Mouse (Mus musculus) spleen, postnatal 10 days (tissue): Measurements from ENCODE around the gene Tbc1d15.

Experiments used
- DNase-seq, 2 experiments: peaks; one replicate each; pipeline ENCODE4 v3.0.0; 2021 to 2022; ENCODE audit warnings: low spot score in 2 of 2

Gene Tbc1d15

DNA sequence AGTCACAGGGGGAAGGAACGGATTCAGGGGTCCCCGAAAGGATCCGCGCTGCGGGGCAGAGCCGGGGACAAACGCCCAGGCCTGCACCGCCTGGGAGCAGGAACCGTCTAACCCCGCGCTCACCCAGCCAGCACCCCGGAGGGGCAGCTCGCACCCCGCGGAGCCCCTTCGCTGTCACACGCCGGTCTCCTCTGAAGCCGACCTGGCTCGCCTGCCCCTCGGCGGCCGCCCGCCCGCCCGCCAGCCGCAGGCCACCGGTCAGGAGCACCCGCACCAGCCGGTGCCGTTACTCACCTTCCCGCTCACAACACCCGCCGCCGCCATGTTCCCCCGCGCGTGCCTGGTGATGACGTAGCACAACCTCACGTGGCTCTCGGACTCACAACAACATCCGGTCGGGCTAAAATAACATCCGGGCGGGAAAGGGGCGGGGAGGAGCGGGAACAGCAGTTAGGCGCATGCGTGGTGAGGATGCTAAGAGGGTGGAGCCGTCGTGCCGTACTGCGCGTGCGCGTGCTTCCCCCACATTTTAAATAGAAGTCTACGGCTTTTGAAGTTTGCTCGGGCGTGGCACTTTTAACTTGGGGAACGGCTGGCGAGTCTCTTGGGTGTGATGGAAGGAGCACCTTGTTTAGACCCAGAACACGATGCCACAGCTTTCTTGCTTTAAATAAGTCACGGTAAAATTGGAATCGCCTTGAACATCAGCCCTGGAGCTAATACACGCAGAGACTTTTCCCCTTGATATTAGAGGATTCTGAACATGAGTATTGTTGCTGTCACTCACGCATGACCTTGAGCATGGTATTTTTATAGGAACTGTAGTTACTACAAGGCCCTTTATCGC, at the start of gene Tbc1d15:
Gene Tbc1d15, minus strand, starts transcription at position 380 of the 847 bp plus-strand sequence.
- peak; percentile 95 to 99 for DNase-seq

DNA sequence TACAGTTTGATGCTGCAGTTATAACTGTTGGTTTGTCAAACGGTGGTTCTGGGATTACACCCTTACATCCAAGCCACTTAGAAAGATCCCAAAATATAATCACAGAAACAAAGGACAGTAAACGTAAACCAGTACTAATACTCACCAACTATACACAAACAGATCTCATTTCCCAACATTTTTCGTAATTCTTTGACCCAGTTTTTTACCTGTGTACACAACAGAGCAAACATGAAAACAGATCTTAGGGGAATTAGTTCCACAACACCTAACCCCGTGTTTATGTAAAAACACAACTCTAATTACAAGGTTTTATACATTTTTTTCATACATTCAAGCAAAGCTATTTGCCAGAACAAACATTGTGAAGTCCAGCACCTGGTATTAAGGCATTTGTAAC, 47.4 kb upstream of the Tbc1d15 start:
- no peak for DNase-seq

DNA sequence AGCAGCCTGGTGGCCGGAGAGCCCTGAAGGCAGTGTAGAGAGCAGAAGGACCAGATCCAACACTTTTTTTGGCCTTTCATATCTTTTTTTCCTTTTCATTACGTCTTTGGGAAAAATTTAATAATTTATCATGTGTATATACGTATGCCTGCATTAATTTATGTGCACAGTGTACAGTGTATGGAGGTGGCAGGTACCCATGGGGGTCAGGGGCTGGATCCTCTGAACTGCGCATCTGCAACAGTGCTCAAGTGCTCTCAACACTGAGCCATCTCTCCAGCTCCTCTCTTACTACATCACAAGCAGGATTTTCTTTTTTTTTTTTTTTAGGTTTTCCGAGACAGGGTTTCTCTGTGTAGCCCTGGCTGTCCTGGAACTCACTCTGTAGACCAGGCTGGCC, 46.3 kb upstream of the Tbc1d15 start:
- no peak for DNase-seq

GRCm38 (mm10) chr10:115296401-115296935, 45.2 kb upstream of the Tbc1d15 start:
- DNase-seq = no peak

- no peak for DNase-seq
Measured at GRCm38 (mm10) chr10:115295162-115295561, 43.9 kb upstream of the Tbc1d15 start.

DNA sequence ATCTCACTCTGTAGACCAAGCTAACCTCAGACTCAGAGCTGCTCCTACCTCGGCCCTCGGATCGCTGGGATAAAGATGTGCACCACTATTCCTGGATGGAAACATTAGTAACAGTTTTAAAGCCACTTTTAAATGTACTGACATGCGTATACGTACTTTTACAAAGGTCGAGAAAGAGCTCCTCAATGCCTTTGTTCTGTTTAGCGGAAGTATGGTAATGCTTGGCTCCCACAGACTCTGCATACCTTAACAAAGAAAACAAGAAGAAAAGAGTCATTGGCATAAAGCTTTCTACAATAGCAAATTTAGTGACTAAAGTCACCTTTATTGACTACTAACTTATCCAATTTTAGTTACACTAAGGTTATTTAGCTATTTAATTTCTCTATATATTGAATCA, 43.4 kb upstream of the Tbc1d15 start:
- no peak for DNase-seq

- no peak for DNase-seq
Measured at GRCm38 (mm10) chr10:115293946-115294345, 42.7 kb upstream of the Tbc1d15 start.

DNA sequence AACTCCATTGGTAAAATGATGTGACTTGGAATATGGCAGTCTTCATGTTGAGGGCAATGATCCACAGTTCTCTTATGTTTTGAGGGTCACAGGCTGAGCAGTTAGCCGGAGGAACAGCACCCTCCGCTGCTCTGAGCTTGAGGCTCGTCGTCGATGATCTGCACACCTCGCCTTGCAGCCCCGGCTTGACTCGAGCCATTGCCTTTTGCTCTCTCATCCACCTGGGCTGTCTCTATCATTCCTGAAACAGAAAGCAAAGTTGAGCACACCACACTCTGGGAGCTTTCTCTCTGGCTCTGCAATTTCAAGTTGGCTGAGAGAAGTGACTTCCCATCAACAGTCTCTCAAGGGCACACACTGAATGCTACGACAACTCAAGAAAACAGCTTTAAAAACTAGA, 39.4 kb upstream of the Tbc1d15 start:
- no peak for DNase-seq

- no peak for DNase-seq
Measured at GRCm38 (mm10) chr10:115288856-115289255, 37.6 kb upstream of the Tbc1d15 start.

DNA sequence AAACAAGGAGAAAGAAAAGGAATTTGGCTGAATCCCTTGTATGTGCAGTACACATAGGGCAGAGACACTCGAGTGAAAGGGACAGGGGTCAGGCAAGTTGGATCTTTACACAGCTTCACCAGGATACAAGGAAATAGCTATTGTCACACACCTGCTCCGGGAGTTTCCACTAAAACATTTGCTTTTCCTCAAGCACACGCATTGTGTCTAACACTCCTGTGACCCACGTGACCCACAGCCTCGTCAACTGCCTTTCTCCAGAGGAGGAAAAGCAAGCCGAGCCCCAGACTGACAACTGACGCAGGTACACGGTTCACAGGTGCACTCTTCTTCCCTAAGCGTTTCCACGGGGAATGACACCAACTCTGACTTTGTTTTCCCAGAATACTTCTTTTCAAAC, 32.9 kb upstream of the Tbc1d15 start:
- DNase-seq = no peak

GRCm38 (mm10) chr10:115281381-115281780, 30.1 kb upstream of the Tbc1d15 start:
- no peak for DNase-seq

GRCm38 (mm10) chr10:115271649-115272048, 20.4 kb upstream of the Tbc1d15 start:
- DNase-seq = no peak

GRCm38 (mm10) chr10:115270612-115271390, 19.5 kb upstream of the Tbc1d15 start:
- no peak for DNase-seq

- DNase-seq = no peak
Measured at GRCm38 (mm10) chr10:115262926-115263562, 11.8 kb upstream of the Tbc1d15 start.

GRCm38 (mm10) chr10:115262261-115262660, 11.0 kb upstream of the Tbc1d15 start:
- no peak for DNase-seq

DNA sequence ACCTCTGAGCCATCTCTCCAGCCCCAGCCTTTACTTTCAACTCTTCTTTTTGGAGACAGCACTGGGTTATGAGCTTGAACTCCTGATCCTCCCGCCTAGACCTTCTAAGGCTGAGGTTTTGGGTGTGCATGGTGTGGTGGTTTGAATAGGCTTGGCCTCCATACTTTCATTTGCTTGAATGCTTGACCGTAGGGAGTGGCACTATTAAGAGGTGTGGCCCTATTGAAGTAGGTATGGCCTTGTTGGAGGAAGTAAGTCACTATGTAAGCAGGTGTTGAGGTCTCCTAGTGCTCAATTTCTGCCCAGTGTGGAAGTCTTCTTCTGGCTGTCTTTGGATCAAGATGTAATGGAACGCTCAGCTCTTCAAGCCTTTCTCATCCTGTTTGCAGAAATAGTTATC, 10.2 kb upstream of the Tbc1d15 start:
- DNase-seq = no peak

DNA sequence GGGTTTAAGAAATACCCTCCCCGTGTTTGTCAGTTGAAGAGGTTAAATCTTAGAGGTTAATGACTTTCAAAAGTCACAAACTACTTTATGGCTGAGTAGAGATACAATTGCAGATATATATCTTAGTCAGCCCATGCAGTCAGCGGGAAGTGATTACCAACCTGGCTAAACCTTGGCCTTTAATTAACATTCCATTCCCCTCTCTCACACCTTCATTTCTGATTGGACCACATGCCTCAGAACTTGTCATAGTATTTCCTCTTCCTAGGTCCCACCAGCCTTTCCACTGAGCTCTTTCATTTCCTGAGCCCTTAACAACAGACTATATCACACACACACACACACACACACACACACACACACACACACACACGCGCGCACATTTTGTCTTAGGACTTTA, 4.9 kb upstream of the Tbc1d15 start:
- DNase-seq = no peak

- DNase-seq = no peak
Measured at GRCm38 (mm10) chr10:115253521-115253920, 2.3 kb upstream of the Tbc1d15 start.

GRCm38 (mm10) chr10:115252321-115252757, 1.1 kb upstream of the Tbc1d15 start:
- peak; percentile 42 to 45 for DNase-seq

DNA sequence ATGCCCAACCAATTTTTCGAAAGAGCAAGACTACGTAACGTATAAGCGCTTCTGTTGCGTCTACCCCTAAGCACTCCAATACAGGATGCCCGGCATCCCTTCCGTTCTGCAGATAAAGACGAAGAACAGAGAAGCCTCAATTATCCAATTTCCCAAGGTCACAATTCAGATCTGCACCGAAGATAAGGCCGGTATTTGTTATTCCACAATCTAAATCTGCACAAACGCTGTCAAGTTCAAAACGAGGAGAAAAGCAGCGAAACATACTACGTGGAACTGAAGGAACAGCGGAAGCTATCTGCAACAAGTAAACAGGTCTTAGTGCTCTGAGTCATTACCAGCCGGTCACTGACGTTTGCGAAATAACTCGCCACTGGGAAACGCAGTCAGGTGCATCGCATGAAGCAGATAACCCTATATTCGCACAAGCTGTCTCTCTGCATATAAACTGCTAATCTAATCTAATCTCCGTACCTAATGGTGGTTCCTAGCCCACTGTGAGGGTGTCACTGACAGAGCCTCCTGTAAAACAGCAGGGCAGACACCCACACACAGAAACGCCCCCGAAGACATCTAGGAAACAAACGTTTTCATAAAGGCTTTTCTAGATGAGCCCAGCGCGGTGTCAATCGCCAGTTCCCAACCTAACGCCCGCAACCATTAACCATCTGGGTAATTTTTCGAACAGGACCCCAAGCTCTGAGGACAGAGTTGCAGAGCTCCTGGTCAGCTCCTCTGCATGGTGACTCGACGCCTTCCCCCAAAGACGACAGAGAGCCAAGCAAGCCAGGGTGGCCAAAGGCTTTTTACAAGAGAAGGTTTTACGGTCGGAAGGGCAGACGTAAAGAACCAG, 806 bp downstream of the Tbc1d15 start:
- DNase-seq = peak; percentile 13 to 42

DNA sequence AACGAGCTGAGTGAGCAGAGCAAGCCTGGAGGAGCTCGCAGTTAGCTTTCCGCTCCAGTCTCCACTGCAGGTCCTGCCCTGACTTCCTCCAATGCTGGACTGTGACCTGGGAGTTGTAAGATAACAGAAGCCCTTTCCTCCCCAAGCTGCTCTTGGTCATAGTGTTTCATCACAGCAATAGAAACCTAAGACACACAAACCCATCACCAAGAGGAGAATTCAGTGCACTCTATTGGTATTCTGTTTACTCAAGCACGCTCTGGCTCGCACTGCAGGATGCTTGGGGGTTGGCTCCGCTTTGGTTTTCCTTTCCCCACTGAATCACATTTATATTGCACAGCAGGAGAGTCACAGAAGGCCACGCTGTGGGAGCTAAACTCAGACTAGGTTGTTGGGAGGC, 3.2 kb downstream of the Tbc1d15 start:
- DNase-seq = no peak
